Mouse (Mus musculus) neural tube, embryonic 14.5 days (tissue): Measurements from ENCODE around the gene Cnih3. TPM values are rescaled to one million over a fixed set of nuclear protein-coding genes. Genes with fewer than 3 reads are reported as not detected.

ENCODE experiments used
- ATAC-seq: fragments of 200-750 bp; cut with Nextera tagmentation; 2 replicates; pipeline ENCODE4 v1.8.0; 2017; ENCODE audit warnings: low read depth, mild to moderate bottlenecking, moderate TSS enrichment, moderate library complexity
- H3K27ac ChIP-seq: fragments of 300-500 bp; sonication (generic); 2 replicates; pipeline ENCODE4 v1.5.1; 2014; ENCODE audit warnings: low read depth, mild to moderate bottlenecking, control low read depth, low read length, moderate library complexity, mixed read lengths
- H3K27me3 ChIP-seq: fragments of 300-500 bp; sonication (generic); 2 replicates; pipeline ENCODE4 v1.6.1; 2014; ENCODE audit warnings: low read length; ENCODE audit not compliant: control insufficient read depth, insufficient read depth
- H3K36me3 ChIP-seq: fragments of 300-500 bp; sonication (generic); 2 replicates; pipeline ENCODE4 v1.6.1; 2014; ENCODE audit warnings: low read length, mixed read lengths; ENCODE audit not compliant: control insufficient read depth, insufficient read depth
- H3K4me1 ChIP-seq: fragments of 300-500 bp; sonication (generic); 2 replicates; pipeline ENCODE4 v1.6.1; 2014; ENCODE audit warnings: low read length; ENCODE audit not compliant: control insufficient read depth, insufficient read depth
- H3K4me2 ChIP-seq: fragments of 300-500 bp; sonication (generic); 2 replicates; pipeline ENCODE4 v1.6.1; 2014; ENCODE audit warnings: mild to moderate bottlenecking, low read depth, low read length, control low read depth
- H3K4me3 ChIP-seq: fragments of 300-500 bp; sonication (generic); 2 replicates; pipeline ENCODE4 v1.5.1; 2014; ENCODE audit warnings: low read depth, low read length, control low read depth, mixed read lengths
- H3K9ac ChIP-seq: fragments of 300-500 bp; sonication (generic); replicated peaks from 2 replicates; pipeline ENCODE4 v1.6.1; 2014; ENCODE audit warnings: low read depth, mild to moderate bottlenecking, control low read depth, low read length, mixed read lengths
- H3K9me3 ChIP-seq: fragments of 300-500 bp; sonication (generic); 2 replicates; pipeline ENCODE4 v1.6.1; 2016; ENCODE audit warnings: low read length; ENCODE audit not compliant: control insufficient read depth
- WGBS: fragments of 180-500 bp; shearing (Covaris S2); extraction: QIAGEN DNeasy Blood & Tissue Kit; methylation state at CpG from one replicate; pipeline ENCODE4 v1.1.7; 2014; 5-methylcytosine and 5-hydroxymethylcytosine counted together
- polyA plus RNA-seq: library from polyadenylated mRNA; unstranded; fragments of >200 nt; fragmentation: Nextera tagmentation; extraction: Ambion mirVana; gene quantifications from 2 replicates; pipeline ENCODE4 v1.2.1, GENCODE M21; 2014

Cnih3 gene
- polyA plus RNA-seq, 1 experiment from 2014 or later = 25.7 TPM

DNA sequence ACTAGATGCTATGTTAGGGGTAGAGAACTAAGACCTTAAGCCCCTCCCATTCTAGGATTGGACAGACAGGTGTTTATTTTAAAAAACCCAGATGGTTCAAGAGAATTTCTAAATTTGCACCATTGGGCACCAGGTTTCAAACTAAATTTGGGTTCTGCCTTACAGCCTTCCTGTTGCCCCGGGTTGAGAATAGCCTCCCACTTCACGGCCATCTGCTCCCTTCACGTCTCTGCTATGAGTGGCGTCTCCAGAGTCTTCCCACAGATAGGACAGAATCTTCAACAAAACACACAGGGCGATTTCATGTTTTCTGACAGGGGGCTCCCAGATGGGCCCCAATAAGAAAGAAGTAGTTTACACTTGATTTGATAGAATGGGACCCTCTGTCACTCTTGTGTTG lies 31.3 kb upstream of the Cnih3 start:
- 92% methylated on average over 5 of the region's 5 CpGs for WGBS
- H3K4me1 ChIP-seq = no peaks in the 10 kb centered on the region
- H3K9ac ChIP-seq = no peak overlapping the region
- H3K9me3 ChIP-seq = no peaks in the 10 kb centered on the region
- H3K4me2 ChIP-seq = no peak overlapping the region
- H3K36me3 ChIP-seq = no peaks in the 10 kb centered on the region
- no peaks in the 10 kb centered on the region for H3K27me3 ChIP-seq
- ATAC-seq = no peak
- H3K27ac ChIP-seq = no peak overlapping the region
- H3K4me3 ChIP-seq = no peak overlapping the region

DNA sequence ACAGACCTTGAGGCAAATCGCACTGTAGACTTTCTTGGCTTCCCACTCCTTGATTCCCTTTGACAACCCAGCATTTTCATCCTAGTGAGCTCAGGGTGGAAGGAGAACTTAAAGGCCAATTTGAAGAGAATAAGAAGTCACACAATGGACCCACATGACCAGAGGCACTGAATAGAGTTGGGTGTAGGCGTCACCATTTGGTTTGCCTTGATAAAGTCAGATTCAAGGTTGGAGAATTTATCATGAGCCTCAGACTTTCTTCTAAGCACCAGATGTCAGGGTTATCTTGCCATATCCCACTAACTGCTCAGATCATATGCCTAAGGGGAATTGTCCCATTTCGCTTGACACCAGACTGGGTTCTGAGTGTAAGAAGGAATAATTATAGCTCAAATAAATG lies 29.3 kb upstream of the Cnih3 start:
- H3K27me3 ChIP-seq = no peaks in the 10 kb centered on the region
- no peak overlapping the region for H3K4me2 ChIP-seq
- no peak overlapping the region for H3K4me3 ChIP-seq
- 90% methylated on average over 3 of the region's 3 CpGs for WGBS
- H3K9ac ChIP-seq = no peak overlapping the region
- H3K27ac ChIP-seq = no peak overlapping the region
- H3K4me1 ChIP-seq = no peaks in the 10 kb centered on the region
- no peak for ATAC-seq
- no peaks in the 10 kb centered on the region for H3K9me3 ChIP-seq
- H3K36me3 ChIP-seq = no peaks in the 10 kb centered on the region

DNA sequence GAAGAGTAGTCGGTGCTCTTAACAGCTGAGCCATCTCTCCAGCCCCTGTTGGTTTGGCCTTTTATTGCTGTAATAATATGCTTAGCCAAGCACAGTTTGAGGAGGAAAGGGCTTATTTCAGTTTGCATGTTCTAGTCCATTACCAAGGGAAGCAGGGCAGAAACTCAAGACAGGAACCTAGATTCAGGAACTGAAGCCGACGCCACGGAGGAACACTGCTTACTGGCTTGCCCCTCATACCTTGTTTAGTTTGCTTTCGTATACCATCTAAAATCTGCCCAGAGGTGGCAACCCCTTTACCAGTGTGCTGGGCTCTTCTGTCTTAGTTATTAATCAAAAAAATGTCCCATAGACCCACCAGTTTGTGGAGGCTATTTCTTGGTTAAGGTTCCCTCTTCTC lies 25.3 kb upstream of the Cnih3 start:
- no peaks in the 10 kb centered on the region for H3K27me3 ChIP-seq
- no peaks in the 10 kb centered on the region for H3K36me3 ChIP-seq
- H3K9ac ChIP-seq = no peak overlapping the region
- H3K9me3 ChIP-seq = no peaks in the 10 kb centered on the region
- H3K27ac ChIP-seq = no peak overlapping the region
- ATAC-seq = no peak
- H3K4me1 ChIP-seq = no peaks in the 10 kb centered on the region
- no peak overlapping the region for H3K4me2 ChIP-seq
- WGBS = 97% methylated on average over 5 of the region's 5 CpGs
- no peak overlapping the region for H3K4me3 ChIP-seq

DNA sequence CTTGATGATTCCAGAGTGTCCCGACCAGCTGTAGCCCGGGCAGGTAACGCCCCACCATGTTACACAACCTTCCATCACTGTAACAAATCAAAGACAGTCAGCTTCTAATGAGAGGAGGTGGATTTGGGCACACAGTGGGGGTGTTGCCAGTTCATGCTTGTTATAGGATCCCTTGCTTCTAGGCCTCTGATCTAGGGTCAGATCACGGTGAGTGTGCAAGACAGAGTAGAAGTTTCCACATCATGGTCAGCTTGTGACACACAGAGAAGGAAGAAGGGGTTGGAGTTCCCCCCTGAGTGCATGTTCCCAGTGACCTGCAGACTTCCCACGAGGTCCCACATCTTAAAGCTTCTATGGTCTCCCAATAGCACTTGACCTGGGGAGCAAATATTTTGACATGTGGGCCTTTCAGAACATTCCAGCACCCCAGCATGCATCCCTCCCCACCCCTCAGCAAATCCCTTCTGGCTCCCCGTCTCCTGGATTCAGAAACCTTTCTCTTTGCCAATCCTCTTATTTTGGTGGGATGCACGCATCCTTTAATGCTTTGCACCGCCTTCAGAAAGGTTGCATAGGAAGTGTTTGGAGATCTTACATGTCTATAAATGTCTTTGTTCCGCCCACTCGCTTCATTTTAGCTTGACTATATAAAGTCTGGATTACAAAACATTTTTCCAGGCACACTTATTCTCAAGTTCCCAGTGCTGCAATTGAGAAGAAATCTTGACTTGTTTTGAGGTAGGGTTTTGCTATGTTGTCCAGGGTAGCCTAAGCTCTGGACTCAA lies 24.6 kb upstream of the Cnih3 start:
- H3K4me1 ChIP-seq = no peaks in the 10 kb centered on the region
- 91% methylated on average over 10 of the region's 10 CpGs for WGBS
- no peak overlapping the region for H3K4me3 ChIP-seq

DNA sequence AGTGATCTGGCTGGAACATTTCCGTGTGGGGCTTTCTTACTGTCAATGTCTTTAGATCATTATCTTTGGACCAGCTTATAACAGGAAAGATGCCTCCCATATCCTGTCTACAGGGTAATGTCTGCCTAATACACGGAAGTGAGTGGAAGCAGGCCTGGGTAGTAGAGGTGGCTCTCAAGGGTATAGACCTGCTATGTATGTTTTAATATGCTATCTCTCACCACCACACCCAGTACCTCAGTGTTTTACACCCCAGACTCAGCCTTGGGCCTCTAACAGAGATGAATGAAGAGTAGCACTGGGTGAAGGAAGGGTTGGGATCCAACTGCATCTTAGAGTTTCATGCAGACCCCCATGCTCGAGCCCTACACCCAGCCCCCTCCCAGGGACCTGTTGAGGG lies 23.3 kb upstream of the Cnih3 start:
- Histone ChIP-seq H3K36me3 (no peaks in the 10 kb centered on the region), H3K9ac (no peak overlapping the region), H3K27me3 (no peaks in the 10 kb centered on the region), H3K27ac (no peak overlapping the region), H3K9me3 (no peaks in the 10 kb centered on the region), H3K4me1 (no peaks in the 10 kb centered on the region), H3K4me3 (no peak overlapping the region), H3K4me2 (no peak overlapping the region)
- 72% methylated on average over 3 of the region's 3 CpGs for WGBS
- no peak for ATAC-seq

More for the DNA sequence above, 24.6 kb upstream of the Cnih3 start:
- ATAC-seq = no peak
- Histone ChIP-seq H3K27ac (no peak overlapping the region), H3K4me2 (no peak overlapping the region), H3K9me3 (no peaks in the 10 kb centered on the region), H3K27me3 (no peaks in the 10 kb centered on the region), H3K9ac (no peak overlapping the region), H3K36me3 (no peaks in the 10 kb centered on the region)

DNA sequence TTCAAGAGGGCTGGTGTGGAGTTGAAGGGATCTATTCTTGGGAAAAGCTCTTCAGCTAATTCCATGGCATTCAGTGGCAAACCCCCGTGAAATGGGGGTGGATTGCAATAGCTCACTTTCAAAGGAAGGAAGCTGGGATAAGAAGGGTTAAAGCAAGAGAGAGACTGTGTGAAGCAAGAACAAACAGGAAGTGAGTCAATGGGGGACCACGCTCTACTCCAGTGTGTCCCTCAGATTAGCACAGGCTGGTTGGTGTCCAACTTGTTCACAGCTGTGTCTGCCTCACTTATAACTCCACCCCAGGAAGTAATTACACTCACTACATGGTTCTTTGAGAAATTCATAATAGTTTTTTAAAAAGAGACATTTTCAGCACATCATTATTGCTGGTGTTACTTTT lies 19.8 kb upstream of the Cnih3 start:
- Histone ChIP-seq H3K9ac (no peak overlapping the region), H3K36me3 (no peaks in the 10 kb centered on the region), H3K4me2 (no peak overlapping the region), H3K27me3 (no peaks in the 10 kb centered on the region), H3K27ac (no peak overlapping the region), H3K9me3 (no peaks in the 10 kb centered on the region), H3K4me1 (no peaks in the 10 kb centered on the region), H3K4me3 (no peak overlapping the region)
- ATAC-seq = no peak
- WGBS = 49% methylated on average over 2 of the region's 2 CpGs

DNA sequence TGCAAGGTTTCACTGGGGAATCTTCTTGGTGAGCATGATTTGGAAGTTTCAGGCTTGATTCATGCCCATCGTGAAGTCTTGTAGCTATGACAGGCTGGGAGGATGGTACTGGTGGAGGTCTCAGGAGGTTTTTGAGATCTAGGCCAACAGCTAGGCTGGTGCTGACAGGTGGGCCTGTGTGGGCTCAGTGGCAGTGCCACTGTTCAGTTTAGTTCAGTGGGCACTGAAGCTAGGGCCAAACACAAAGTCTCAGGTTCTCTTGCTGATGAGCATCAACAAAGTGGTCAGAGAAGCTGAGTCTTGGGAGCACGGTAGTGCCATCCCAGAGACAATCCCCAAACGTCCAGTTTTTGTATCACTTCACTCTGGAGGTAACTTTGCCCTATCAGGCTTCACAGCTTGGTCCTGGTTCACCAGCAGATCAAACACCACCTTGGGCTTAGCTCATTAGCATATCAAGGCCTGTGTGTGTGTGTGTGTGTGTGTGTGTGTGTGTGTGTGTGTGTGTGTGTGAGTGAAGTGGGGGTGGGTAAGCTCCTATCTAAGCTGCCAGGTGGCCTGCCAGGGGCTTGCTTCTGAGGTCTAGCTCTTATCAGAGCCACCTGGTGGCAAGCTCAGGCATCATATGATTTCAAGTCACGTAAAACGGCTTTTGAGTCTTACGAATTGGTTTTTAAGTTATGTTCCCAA lies 18.0 kb upstream of the Cnih3 start:
- no peak overlapping the region for H3K4me3 ChIP-seq
- H3K4me1 ChIP-seq = no peaks in the 10 kb centered on the region
- H3K27me3 ChIP-seq = no peaks in the 10 kb centered on the region
- WGBS = 93% methylated on average over 6 of the region's 6 CpGs
- H3K4me2 ChIP-seq = no peak overlapping the region
- H3K36me3 ChIP-seq = no peaks in the 10 kb centered on the region
- no peaks in the 10 kb centered on the region for H3K9me3 ChIP-seq
- no peak overlapping the region for H3K9ac ChIP-seq
- no peak for ATAC-seq
- H3K27ac ChIP-seq = no peak overlapping the region

DNA sequence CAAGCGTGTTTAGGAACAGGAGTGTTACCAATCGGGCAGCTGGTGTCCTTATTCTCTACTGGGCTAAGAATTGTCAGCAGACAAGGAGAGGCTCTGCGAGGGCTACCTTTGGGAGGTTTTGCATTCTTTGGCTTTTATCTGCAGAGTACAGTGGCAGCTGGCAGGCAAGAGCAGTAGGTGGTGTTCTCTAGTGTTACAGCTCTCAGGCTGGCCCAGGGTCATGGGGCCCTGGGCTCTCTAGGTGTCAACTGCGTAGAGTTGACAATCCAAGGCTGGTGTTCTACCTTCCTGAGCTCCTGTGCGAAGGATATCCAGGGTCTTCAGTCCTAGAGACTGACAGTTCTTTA lies 17.4 kb upstream of the Cnih3 start:
- no peaks in the 10 kb centered on the region for H3K36me3 ChIP-seq
- no peak overlapping the region for H3K27ac ChIP-seq
- no peak overlapping the region for H3K4me2 ChIP-seq
- no peak overlapping the region for H3K9ac ChIP-seq
- H3K4me1 ChIP-seq = no peaks in the 10 kb centered on the region
- H3K27me3 ChIP-seq = no peaks in the 10 kb centered on the region
- no peak for ATAC-seq
- 93% methylated on average over 5 of the region's 5 CpGs for WGBS
- no peak overlapping the region for H3K4me3 ChIP-seq
- H3K9me3 ChIP-seq = no peaks in the 10 kb centered on the region

DNA sequence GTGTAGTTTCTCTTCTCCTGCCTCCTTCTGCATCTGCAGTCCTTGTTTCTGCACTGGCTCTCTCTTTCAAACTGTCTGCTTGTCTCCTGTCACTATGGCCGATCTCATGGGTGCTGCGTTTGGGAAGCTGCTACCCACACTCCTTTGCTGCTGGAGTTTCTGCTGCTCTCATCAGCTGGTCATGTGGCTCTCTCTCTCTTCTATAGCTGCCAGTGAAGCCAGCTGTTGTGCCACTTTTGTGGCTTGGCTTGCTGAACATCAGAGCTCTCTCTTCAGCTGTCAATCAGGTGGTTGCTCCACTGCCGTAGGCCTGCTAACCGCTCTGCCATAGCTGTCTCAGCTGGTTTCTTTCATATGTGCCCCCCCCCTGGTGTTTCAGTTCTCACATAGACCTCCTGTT lies 17.0 kb upstream of the Cnih3 start:
- Histone ChIP-seq H3K9ac (no peak overlapping the region), H3K27ac (no peak overlapping the region), H3K36me3 (no peaks in the 10 kb centered on the region), H3K9me3 (no peaks in the 10 kb centered on the region), H3K4me1 (no peaks in the 10 kb centered on the region), H3K4me2 (no peak overlapping the region), H3K4me3 (no peak overlapping the region), H3K27me3 (no peaks in the 10 kb centered on the region)
- no peak for ATAC-seq
- WGBS = 93% methylated on average over 4 of the region's 4 CpGs
